Mouse (Mus musculus) kidney, adult 2 months (tissue): Measurements from ENCODE around the gene Kdm4b.

Experiments
- CTCF ChIP-seq: fragments of 200-500 bp; conservative IDR thresholded peaks from 2 replicates; pipeline ENCODE4 v1.5.1; 2011; ENCODE audit warnings: low read depth, mild to moderate bottlenecking, control low read depth, low read length, moderate library complexity, mixed read lengths; ENCODE audit not compliant: insufficient read depth, insufficient read length
- POLR2A ChIP-seq: fragments of 200-500 bp; IDR thresholded peaks from one replicate; pipeline ENCODE4 v1.6.1; 2011; ENCODE audit warnings: low read depth, low read length, control low read depth

GRCm38 (mm10) chr17:56348586-56348985 lies 22.7 kb downstream of the Kdm4b start:
- TF ChIP-seq CTCF (no peak), POLR2A (no peak)
